Mouse (Mus musculus) adrenal gland (tissue): Measurements from ENCODE around the gene Ulk3.

ENCODE experiments used
- intact Hi-C: fragments of 180-260 bp; cut with DNase I; formaldehyde crosslinking; loops from one replicate; pipeline ENCODE4 v1.15.1; 2025
- long read RNA-seq, 2 experiments: library from polyadenylated mRNA; unstranded; transcript quantifications; one replicate each; pipeline ENCODE4 v2.0.0; 2020; ENCODE audit warnings: borderline replicate concordance in 1 of 2; ENCODE audit not compliant: insufficient replicate concordance in 1 of 2

Gene Ulk3
- long read RNA-seq, experiment 1, result 0 reads
- long read RNA-seq, experiment 2, partial matches to known transcripts, result 2 of 4 reads
- long read RNA-seq, experiment 2, other reads (novel, unspliced or antisense), result 2 of 4 reads

DNA sequence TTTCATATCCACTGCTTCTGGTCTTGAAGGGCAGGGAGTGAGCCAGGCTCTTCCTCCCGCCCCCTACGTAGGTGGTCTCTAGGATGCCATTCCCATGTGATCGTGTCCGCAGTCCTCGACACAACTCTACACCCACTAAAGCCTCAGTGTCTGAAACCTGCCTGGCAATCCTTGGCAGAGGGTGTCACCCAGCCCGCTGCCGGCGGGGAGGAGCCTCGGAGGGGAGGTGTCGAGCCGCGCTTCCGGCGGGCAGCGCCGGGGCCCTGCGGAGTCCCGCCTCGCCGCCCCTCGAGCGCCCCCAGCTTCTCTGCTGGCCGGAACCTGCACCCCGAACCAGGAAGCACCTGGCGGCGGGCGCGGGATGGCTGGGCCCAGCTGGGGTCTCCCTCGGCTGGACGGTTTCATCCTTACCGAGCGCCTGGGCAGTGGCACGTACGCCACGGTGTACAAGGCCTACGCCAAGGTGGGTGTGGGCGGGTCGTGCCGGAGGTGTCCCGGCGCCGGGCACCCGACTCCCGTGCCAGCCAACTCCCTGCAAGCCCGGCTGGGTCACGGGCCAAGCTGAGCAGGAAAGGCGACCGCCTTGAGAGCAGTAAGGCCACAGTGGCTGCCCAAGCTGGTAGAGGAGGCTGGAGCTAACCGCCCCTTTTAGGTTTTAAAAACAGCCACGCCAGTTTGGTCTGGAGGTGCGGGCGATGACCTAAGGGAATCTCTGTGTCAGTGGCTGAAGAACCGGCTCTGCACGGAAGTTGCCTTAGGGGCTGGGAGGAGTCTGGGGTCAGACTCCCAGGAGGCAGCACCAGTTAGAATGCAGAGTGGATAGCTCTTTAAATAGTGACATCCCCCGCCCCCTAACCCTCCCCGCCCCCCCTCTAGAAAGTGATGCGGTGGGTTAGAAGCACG, at the start of gene Ulk3:
Gene Ulk3, plus strand, starts transcription at position 229 of the 903 bp plus-strand sequence.
- intact Hi-C loops, result loop anchor here (5.0 kb wide), 2 partner anchors 37 to 47 kb away; partner anchors contain the start of gene Mpi

- intact Hi-C loops, result loop anchor here (5.0 kb wide), 1 partner anchor 113 kb away; the partner anchor contains the start of gene Csk
These were observed 49.7 kb upstream of the Ulk3 start for GRCm38 (mm10) chr9:57539550-57539949.

GRCm38 (mm10) chr9:57541312-57541711, 47.9 kb upstream of the Ulk3 start:
- intact Hi-C loops, result loop anchor here (5.0 kb wide), 1 partner anchor 46 kb away; the partner anchor contains the start of gene Ulk3

DNA sequence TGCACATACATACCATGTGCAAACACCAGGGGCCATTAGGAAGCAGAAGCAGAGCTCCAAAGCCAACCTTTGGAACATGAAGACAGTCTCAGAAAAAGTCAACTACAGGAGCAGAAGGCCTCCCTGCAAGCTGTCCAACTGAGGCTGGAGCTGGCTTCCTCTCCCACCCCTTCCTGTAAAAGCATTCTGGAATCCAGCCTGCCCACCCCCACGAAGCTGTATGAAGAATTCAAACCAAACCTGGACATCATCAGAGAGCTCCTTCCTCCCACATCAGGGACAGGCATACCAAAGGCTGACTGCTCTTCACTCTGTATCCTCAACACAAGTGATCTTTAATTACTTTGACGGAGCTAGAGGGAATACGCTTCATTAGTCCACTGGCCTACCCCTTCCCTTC, 45.3 kb upstream of the Ulk3 start:
- intact Hi-C loops, result loop anchor here (5.0 kb wide), 1 partner anchor 43 kb away; the partner anchor contains the start of gene Ulk3

DNA sequence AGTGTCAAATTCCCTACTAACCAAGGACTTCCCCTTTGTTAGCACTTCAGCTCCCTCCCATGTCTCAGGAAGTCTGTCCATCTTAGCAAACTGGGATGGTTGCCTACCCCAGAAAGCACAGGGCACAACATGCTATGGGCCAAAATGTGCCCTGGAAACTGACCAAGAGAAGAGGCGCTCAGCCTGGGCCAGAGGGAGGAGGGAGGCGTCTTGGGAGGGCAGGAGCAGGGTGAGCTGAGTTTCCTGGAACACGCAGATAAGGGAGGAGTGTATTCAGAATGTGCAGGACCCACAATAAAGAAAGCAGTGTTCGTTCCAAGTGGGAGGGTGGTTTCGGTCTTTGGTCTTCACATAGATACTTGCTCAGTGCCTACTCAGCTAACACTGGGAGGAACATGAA, 42.0 kb upstream of the Ulk3 start:
- intact Hi-C loops, result no loop called here

- intact Hi-C loops, result no loop called here
These were observed 41.4 kb upstream of the Ulk3 start for GRCm38 (mm10) chr9:57547869-57548268.

- intact Hi-C loops, result no loop called here
These were observed 40.1 kb upstream of the Ulk3 start for GRCm38 (mm10) chr9:57549186-57549585.

DNA sequence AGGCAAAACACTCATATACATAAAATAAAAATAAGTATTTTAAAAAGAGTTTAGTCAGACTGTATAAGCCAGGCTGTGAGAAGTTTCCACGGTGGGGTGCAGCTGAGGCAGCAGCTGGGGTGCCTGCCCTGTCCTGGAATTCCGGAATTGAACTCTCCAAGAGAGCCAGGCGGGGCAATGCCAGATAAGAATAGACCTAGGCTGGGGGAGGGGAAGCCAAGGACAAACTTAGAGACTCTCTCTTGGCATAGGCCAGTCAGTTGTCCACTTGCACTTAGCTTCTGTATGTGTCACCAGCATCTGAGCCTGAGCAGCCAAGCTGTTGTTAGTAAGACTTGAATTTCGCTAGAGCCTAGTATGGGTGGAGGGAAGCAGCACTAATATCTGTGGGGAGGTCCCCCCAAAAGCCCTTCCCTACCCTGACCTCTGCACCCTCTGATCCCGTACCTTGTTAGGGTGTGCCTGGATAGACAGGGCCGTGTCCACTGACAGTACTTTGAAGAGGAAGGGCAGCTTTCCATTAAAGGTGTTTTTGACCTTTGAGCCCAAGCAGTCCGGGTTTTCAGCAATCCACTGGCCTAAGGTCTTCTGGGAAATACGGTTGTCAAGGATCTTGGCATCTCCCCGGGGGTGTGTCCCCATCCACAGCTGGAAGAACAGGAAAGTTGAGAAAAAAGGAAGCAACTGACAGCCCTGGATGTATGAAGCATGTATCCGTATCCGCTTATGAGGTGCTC, 39.0 kb upstream of the Ulk3 start:
- intact Hi-C loops, result loop anchor here (5.0 kb wide), 1 partner anchor 42 kb away; no protein-coding TSS in a partner anchor

DNA sequence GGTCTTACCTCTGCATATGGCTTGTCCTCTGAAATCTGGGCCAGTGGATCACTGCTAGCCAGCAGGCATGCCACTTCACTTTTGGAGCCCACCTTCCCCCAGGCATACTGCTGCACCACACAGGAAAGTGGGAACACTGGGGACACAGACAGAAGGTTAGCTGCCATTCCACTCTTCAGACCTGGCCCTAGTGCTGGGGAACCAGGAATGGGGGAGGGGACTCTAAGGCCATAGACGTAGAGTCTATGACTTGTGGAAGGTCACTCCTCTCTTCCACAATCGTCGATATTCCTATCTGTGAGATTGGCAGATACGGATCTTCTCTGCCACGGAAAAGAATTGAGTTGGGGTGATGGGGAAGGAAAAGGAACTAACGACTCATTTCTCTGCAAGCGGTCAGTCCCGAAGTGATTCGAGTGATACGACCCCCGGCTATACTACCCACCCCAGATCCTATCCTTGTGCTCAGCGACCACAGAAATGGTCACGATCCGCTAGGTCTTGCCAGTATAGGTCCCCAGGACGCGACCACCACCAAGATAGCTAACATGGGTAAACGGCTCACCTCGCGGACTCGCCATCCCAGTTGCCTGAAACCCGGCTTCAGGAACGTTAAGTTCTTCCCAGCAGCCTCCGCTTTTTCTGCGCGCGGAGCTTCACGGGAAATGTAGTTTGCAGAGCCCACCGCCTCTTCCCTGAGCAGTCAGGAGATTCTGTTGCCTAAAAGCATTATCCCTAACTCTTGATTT, 36.9 kb upstream of the Ulk3 start, which contains the start of gene Mpi:
Gene Mpi, minus strand, starts transcription at position 625 of the 749 bp plus-strand sequence.
- intact Hi-C loops, result loop anchor here (5.0 kb wide), 1 partner anchor 40 kb away; no protein-coding TSS in a partner anchor

GRCm38 (mm10) chr9:57553119-57553518, 36.1 kb upstream of the Ulk3 start:
- intact Hi-C loops, result loop anchor here (5.0 kb wide), 1 partner anchor 39 kb away; no protein-coding TSS in a partner anchor

DNA sequence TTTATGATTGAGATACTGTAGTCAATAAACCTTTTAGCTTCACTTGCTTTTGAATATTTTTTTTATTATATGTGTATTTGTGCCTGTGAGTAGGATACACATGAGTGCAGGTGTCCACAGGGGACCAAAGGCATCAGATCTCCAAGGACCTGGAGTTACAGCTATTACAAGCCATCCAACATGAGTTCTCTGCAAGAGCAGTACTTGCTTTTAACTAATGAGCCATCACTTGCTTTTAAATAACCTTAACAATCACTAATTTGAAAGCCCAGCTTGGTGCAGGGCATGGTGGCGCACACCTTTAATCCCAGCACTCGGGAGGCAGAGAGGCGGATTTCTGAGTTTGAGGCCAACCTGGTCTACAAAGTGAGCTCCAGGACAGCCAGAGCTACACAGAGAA, 34.5 kb upstream of the Ulk3 start:
- intact Hi-C loops, result loop anchor here (5.0 kb wide), 1 partner anchor 38 kb away; no protein-coding TSS in a partner anchor

GRCm38 (mm10) chr9:57557215-57557614, 32.0 kb upstream of the Ulk3 start:
- intact Hi-C loops, result no loop called here

- intact Hi-C loops, result no loop called here
These were observed 30.6 kb upstream of the Ulk3 start for GRCm38 (mm10) chr9:57558625-57559024.

GRCm38 (mm10) chr9:57559568-57559967, 29.7 kb upstream of the Ulk3 start:
- intact Hi-C loops, result no loop called here

GRCm38 (mm10) chr9:57560263-57560662, 29.0 kb upstream of the Ulk3 start:
- intact Hi-C loops, result no loop called here

DNA sequence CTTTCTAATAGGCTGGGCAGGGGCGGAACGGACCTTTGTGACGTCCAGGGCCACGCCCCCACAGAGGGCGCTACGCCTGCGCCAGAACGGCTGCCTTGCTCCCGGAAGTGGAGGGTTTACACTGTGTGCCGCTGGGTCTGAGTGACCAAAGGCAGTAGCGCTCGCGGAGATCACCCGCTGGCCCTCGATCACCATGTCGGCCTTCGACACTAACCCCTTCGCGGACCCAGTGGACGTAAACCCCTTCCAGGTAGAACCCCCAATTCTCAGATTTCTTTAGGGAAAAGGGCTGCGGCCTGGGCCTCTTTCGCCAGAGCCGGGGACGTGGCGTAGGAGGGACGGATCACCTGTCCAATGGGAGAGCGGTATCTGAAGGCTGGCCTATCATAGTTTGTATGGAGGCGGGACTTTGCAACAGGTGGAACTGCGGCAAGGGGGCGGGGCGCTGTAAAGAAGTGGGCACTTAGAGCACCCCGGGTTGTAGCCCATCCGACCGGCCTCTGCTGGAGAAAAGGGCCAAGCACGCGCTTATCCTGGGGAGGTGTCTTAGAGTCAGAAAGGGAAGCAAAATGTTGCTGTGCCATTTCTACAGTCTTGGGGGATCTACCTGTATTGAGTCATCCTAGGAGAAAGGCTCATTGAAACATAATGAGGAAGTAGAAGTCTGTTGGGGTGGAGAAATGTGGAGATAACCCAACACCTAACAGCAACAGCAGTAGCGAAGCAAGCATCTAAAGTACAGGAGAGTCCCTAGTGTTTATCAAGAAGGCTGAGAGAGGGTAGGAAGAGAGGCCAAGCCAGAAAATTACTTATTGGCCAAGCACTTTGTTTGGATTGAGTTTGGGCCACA, 28.2 kb upstream of the Ulk3 start, which contains the start of gene Scamp2:
Gene Scamp2, plus strand, starts transcription at position 83 of the 850 bp plus-strand sequence.
- intact Hi-C loops, result no loop called here

GRCm38 (mm10) chr9:57561711-57562099, 27.5 kb upstream of the Ulk3 start:
- intact Hi-C loops, result no loop called here

GRCm38 (mm10) chr9:57562896-57563372, 26.3 kb upstream of the Ulk3 start:
- intact Hi-C loops, result no loop called here

- intact Hi-C loops, result no loop called here
These were observed 24.6 kb upstream of the Ulk3 start for GRCm38 (mm10) chr9:57564609-57565008.
